Mouse (Mus musculus): ENCODE measurements at regions not wholly inside any gene's neighbourhood (a gene's known extent, or its start where the extent isn't known, plus 50 kb on each side); places are given as distances from the start of the nearest gene placed in this dataset.

- H3K27ac ChIP-seq: peak overlapping the region; percentile 31; the same call in 1 of the 2 replicates
- H3K9ac ChIP-seq (ENCODE audit: low read depth, low read length): no peak overlapping the region
- 28% methylated on average over 12 of the region's 12 CpGs for WGBS
- peak; percentile 74 for DNase-seq (ENCODE audit: low spot score)
- no peak for ATAC-seq (replicated peaks; ENCODE audit: low FRiP score, low read depth)
- H3K27me3 ChIP-seq (ENCODE audit: insufficient read depth, low read length): no peaks in the 10 kb centered on the region
- no peaks in the 10 kb centered on the region for H3K36me3 ChIP-seq (ENCODE audit: insufficient read depth, low read length)
- no peaks in the 10 kb centered on the region for H3K4me1 ChIP-seq (replicated peaks; ENCODE audit: insufficient read depth, low read length)
- H3K4me3 ChIP-seq (replicated peaks; ENCODE audit: low read depth, low read length): no peak overlapping the region
- no peak overlapping the region for H3K4me2 ChIP-seq (ENCODE audit: low read length)
- H3K9me3 ChIP-seq (replicated peaks; ENCODE audit: low read length): no peaks in the 10 kb centered on the region
- TF ChIP-seq CTCF (IDR thresholded peaks at IDR 0.05; ENCODE audit: low read depth): no peak
Measured at GRCm38 (mm10) chr9:83247066-83247668, 100.7 kb upstream of the Hmgn3 start.

GRCm38 (mm10) chr9:83241119-83241518 lies 94.6 kb upstream of the Hmgn3 start:
- no peaks in the 10 kb centered on the region for H3K36me3 ChIP-seq (ENCODE audit: insufficient read depth, low read length)
- ATAC-seq (replicated peaks; ENCODE audit: low FRiP score, low read depth): no peak
- no peak overlapping the region for H3K4me3 ChIP-seq (replicated peaks; ENCODE audit: low read depth, low read length)
- H3K27ac ChIP-seq: no peak overlapping the region
- no peak for DNase-seq (ENCODE audit: low spot score)
- no peak overlapping the region for H3K9ac ChIP-seq (ENCODE audit: low read depth, low read length)
- no peaks in the 10 kb centered on the region for H3K27me3 ChIP-seq (ENCODE audit: insufficient read depth, low read length)
- TF ChIP-seq CTCF (IDR thresholded peaks at IDR 0.05; ENCODE audit: low read depth): no peak
- no peaks in the 10 kb centered on the region for H3K9me3 ChIP-seq (replicated peaks; ENCODE audit: low read length)
- WGBS: 85% methylated on average over 4 of the region's 4 CpGs
- H3K4me2 ChIP-seq (ENCODE audit: low read length): no peak overlapping the region
- no peaks in the 10 kb centered on the region for H3K4me1 ChIP-seq (replicated peaks; ENCODE audit: insufficient read depth, low read length)

DNA sequence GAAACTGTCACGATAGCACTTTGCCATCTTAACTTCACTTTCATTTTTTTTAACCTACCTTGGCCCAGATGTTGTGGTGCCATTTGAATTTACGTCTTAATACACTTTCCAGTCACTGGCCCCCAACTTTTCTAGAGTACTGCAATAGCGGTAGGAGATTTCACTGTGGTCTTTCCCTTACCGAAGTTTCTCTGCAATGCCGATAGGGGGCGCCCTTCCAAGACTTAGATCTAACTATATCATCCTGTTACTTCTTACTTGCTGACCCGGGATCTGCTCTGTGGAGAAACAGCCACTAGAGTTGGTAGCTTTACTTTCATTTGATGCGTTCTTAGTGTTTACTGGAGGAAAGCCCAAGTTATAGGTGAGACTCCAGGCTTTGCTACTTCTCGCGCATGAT lies 92.6 kb upstream of the Hmgn3 start:
- no peak overlapping the region for H3K4me2 ChIP-seq (ENCODE audit: low read length)
- H3K4me3 ChIP-seq (replicated peaks; ENCODE audit: low read depth, low read length): no peak overlapping the region
- no peak for ATAC-seq (replicated peaks; ENCODE audit: low FRiP score, low read depth)
- H3K27ac ChIP-seq: no peak overlapping the region
- H3K9me3 ChIP-seq (replicated peaks; ENCODE audit: low read length): no peaks in the 10 kb centered on the region
- no peaks in the 10 kb centered on the region for H3K4me1 ChIP-seq (replicated peaks; ENCODE audit: insufficient read depth, low read length)
- H3K27me3 ChIP-seq (ENCODE audit: insufficient read depth, low read length): no peaks in the 10 kb centered on the region
- DNase-seq (ENCODE audit: low spot score): no peak
- 80% methylated on average over 10 of the region's 10 CpGs for WGBS
- TF ChIP-seq CTCF (IDR thresholded peaks at IDR 0.05; ENCODE audit: low read depth): no peak
- H3K9ac ChIP-seq (ENCODE audit: low read depth, low read length): no peak overlapping the region
- no peaks in the 10 kb centered on the region for H3K36me3 ChIP-seq (ENCODE audit: insufficient read depth, low read length)

- no peaks in the 10 kb centered on the region for H3K27me3 ChIP-seq (ENCODE audit: insufficient read depth, low read length)
- no peaks in the 10 kb centered on the region for H3K9me3 ChIP-seq (replicated peaks; ENCODE audit: low read length)
- no peak overlapping the region for H3K9ac ChIP-seq (ENCODE audit: low read depth, low read length)
- no peak overlapping the region for H3K4me2 ChIP-seq (ENCODE audit: low read length)
- H3K27ac ChIP-seq: no peak overlapping the region
- ATAC-seq (replicated peaks; ENCODE audit: low FRiP score, low read depth) (no peak), DNase-seq (ENCODE audit: low spot score) (no peak)
- no peak overlapping the region for H3K4me3 ChIP-seq (replicated peaks; ENCODE audit: low read depth, low read length)
- no peaks in the 10 kb centered on the region for H3K36me3 ChIP-seq (ENCODE audit: insufficient read depth, low read length)
- no peak for TF ChIP-seq CTCF (IDR thresholded peaks at IDR 0.05; ENCODE audit: low read depth)
- no peaks in the 10 kb centered on the region for H3K4me1 ChIP-seq (replicated peaks; ENCODE audit: insufficient read depth, low read length)
Measured at GRCm38 (mm10) chr9:83221866-83222265, 75.4 kb upstream of the Hmgn3 start.

GRCm38 (mm10) chr9:83202583-83202982 lies 56.1 kb upstream of the Hmgn3 start:
- H3K9ac ChIP-seq (ENCODE audit: low read depth, low read length): no peak overlapping the region
- no peaks in the 10 kb centered on the region for H3K9me3 ChIP-seq (replicated peaks; ENCODE audit: low read length)
- H3K27ac ChIP-seq: no peak overlapping the region
- no peak for DNase-seq (ENCODE audit: low spot score)
- H3K27me3 ChIP-seq (ENCODE audit: insufficient read depth, low read length): no peaks in the 10 kb centered on the region
- no peak for TF ChIP-seq CTCF (IDR thresholded peaks at IDR 0.05; ENCODE audit: low read depth)
- no peaks in the 10 kb centered on the region for H3K36me3 ChIP-seq (ENCODE audit: insufficient read depth, low read length)
- no peak for ATAC-seq (replicated peaks; ENCODE audit: low FRiP score, low read depth)
- no peak overlapping the region for H3K4me3 ChIP-seq (replicated peaks; ENCODE audit: low read depth, low read length)
- H3K4me1 ChIP-seq (replicated peaks; ENCODE audit: insufficient read depth, low read length): no peaks in the 10 kb centered on the region
- 69% methylated on average over 5 of the region's 5 CpGs for WGBS
- no peak overlapping the region for H3K4me2 ChIP-seq (ENCODE audit: low read length)

GRCm38 (mm10) chr9:83199771-83200170 lies 53.3 kb upstream of the Hmgn3 start:
- Histone ChIP-seq H3K9me3 (replicated peaks; ENCODE audit: low read length) (no peaks in the 10 kb centered on the region), H3K4me1 (replicated peaks; ENCODE audit: insufficient read depth, low read length) (0 out of 2 replicates have a peak, but pooled peaks cover 4% of the 10 kb centered on the region), H3K36me3 (ENCODE audit: insufficient read depth, low read length) (no peaks in the 10 kb centered on the region), H3K27ac (no peak overlapping the region), H3K4me3 (replicated peaks; ENCODE audit: low read depth, low read length) (no peak overlapping the region), H3K9ac (ENCODE audit: low read depth, low read length) (no peak overlapping the region), H3K4me2 (ENCODE audit: low read length) (no peak overlapping the region), H3K27me3 (ENCODE audit: insufficient read depth, low read length) (no peaks in the 10 kb centered on the region)
- ATAC-seq (replicated peaks; ENCODE audit: low FRiP score, low read depth): no peak
- WGBS: 88% methylated on average over 3 of the region's 3 CpGs
- no peak for DNase-seq (ENCODE audit: low spot score)
- no peak for TF ChIP-seq CTCF (IDR thresholded peaks at IDR 0.05; ENCODE audit: low read depth)

- DNase-seq (ENCODE audit: low spot score) (no peak), ATAC-seq (replicated peaks; ENCODE audit: low FRiP score, low read depth) (no peak)
- Histone ChIP-seq H3K27me3 (ENCODE audit: insufficient read depth, low read length) (no peaks in the 10 kb centered on the region), H3K9ac (ENCODE audit: low read depth, low read length) (no peak overlapping the region), H3K9me3 (replicated peaks; ENCODE audit: low read length) (no peaks in the 10 kb centered on the region), H3K36me3 (ENCODE audit: insufficient read depth, low read length) (no peaks in the 10 kb centered on the region), H3K4me2 (ENCODE audit: low read length) (no peak overlapping the region), H3K27ac (no peak overlapping the region), H3K4me1 (replicated peaks; ENCODE audit: insufficient read depth, low read length) (0 out of 2 replicates have a peak, but pooled peaks cover 4% of the 10 kb centered on the region), H3K4me3 (replicated peaks; ENCODE audit: low read depth, low read length) (no peak overlapping the region)
- TF ChIP-seq CTCF (IDR thresholded peaks at IDR 0.05; ENCODE audit: low read depth): no peak
- 81% methylated on average over 3 of the region's 3 CpGs for WGBS
Measured at GRCm38 (mm10) chr9:83199176-83199575, 52.7 kb upstream of the Hmgn3 start.
